Mouse (Mus musculus) limb, embryonic 10.5 days (tissue): ENCODE measurements around the gene Wdr83. TPM values are rescaled to one million over a fixed set of nuclear protein-coding genes. Genes with fewer than 3 reads are reported as not detected.

ENCODE experiments used
- DNase-seq: peaks from one replicate; pipeline ENCODE4 v3.0.0-alpha.2; 2017; ENCODE audit warnings: low spot score
- H3K27ac ChIP-seq: fragments of 300-500 bp; sonication (generic); 2 replicates; pipeline ENCODE4 v1.5.1; 2016; ENCODE audit warnings: mild to moderate bottlenecking
- H3K27me3 ChIP-seq: fragments of 300-500 bp; sonication (generic); 2 replicates; pipeline ENCODE4 v1.6.1; 2016; ENCODE audit warnings: low read depth, mild to moderate bottlenecking; ENCODE audit not compliant: poor library complexity, severe bottlenecking
- H3K36me3 ChIP-seq: fragments of 300-500 bp; sonication (generic); 2 replicates; pipeline ENCODE4 v1.6.1; 2016; ENCODE audit warnings: mild to moderate bottlenecking, moderate library complexity
- H3K4me1 ChIP-seq: fragments of 300-500 bp; sonication (generic); 2 replicates; pipeline ENCODE4 v1.6.1; 2016
- H3K4me3 ChIP-seq: fragments of 300-500 bp; sonication (generic); 2 replicates; pipeline ENCODE4 v1.5.1; 2016; ENCODE audit warnings: mild to moderate bottlenecking, moderate library complexity
- H3K9me3 ChIP-seq: fragments of 300-500 bp; sonication (generic); replicated peaks from 2 replicates; pipeline ENCODE4 v1.6.1; 2016; ENCODE audit warnings: mild to moderate bottlenecking
- WGBS: fragments of 180-500 bp; shearing (Covaris S2); methylation state at CpG from one replicate; pipeline ENCODE4 v1.1.7; 2016; 5-methylcytosine and 5-hydroxymethylcytosine counted together
- polyA plus RNA-seq: library from polyadenylated mRNA; unstranded; fragments of >200 nt; fragmentation: Nextera tagmentation; extraction: Ambion mirVana; gene quantifications from 2 replicates; pipeline ENCODE4 v1.2.1, GENCODE M21; 2016

The Wdr83 gene
- polyA plus RNA-seq, 1 experiment from 2014 or later, result 62.5 TPM

DNA sequence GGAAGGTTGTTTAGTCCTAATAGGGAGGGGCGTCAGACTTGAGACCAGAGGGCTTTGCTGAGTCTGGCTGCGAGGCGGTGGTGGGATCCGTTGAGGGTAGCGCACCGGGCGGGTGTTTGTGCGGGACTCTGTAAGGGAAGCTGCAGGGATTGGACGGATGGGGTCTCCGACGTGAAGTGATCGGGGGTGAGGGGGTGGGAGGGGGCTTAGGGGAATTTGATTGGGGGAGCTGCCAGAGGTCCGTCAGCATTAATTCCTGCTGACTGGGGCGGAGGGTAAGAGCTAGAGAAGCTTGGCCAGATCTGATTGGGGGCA, 43.8 kb downstream of the Wdr83 start:
- no peak for DNase-seq
- H3K4me1 ChIP-seq, result peaks cover 34% of the 10 kb centered on the region
- under 1% methylated on average over 14 of the region's 14 CpGs for WGBS
- H3K9me3 ChIP-seq, result no peaks in the 10 kb centered on the region
- no peaks in the 10 kb centered on the region for H3K27me3 ChIP-seq
- H3K4me3 ChIP-seq, result peak overlapping the region; percentile 81
- peak overlapping the region; percentile 99 for H3K27ac ChIP-seq
- H3K36me3 ChIP-seq, result peaks cover 52% of the 10 kb centered on the region

DNA sequence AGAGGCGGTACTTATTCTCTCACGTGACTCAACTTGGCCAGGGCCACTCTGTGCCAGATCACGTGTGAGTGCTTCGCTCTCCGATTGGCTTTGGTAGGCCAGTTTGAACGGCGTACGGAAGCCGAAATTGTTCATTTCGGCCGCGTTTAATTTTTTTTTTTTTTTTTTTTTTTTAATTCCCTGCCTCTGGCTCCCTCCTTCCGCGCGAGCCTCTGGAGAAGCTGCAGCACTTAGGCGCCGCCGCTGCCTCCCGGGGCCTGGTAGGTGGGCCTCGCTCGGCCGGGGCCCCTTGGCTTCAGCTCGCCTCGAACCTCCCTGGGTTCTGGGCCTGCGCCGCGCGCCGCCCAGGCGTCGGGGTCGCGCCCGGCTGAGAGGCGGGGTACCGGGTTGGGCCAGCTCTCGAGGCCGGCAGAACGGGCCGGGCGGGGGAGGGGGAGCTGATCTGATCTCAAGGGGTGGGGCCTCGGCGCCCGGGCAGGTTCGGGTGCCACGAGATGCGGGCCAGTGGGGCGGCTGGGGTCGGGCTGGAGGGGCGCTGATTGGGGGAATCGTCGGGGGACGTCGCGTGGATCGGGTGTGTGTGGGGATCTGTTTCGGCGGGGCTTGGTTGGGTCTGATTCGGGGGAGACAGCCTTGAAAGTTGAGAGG, 44.3 kb downstream of the Wdr83 start, which contains the start of gene Tnpo2:
Gene Tnpo2, plus strand, starts transcription at position 198 of the 648 bp plus-strand sequence.
- no peaks in the 10 kb centered on the region for H3K9me3 ChIP-seq
- H3K27me3 ChIP-seq, result no peaks in the 10 kb centered on the region
- peaks cover 52% of the 10 kb centered on the region for H3K36me3 ChIP-seq
- H3K4me3 ChIP-seq, result peak within 1 kb of the TSS; percentile 81
- H3K4me1 ChIP-seq, result peaks cover 34% of the 10 kb centered on the region
- H3K27ac ChIP-seq, result peak within 1 kb of the TSS; percentile 99
- 1% methylated on average over 59 of the region's 59 CpGs for WGBS
- peak; percentile 92 for DNase-seq

DNA sequence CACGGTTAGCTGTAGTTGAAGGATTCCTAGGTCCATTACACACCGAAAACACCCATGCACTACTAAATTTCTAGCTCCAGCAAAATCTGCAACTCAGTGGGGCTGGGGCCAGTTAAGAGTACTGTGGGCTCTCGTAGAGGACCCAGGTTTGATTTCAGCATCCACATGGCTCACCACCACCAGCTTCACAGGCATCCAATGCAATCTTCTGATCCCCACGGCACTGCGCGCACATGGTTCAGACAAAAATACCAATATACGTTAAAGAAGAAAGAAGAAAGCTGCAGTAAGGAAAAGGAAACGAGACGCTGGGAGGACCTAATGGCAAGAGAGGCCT, 44.8 kb downstream of the Wdr83 start:
- Histone ChIP-seq H3K9me3 (no peaks in the 10 kb centered on the region), H3K27ac (peak overlapping the region; percentile 99), H3K36me3 (peaks cover 52% of the 10 kb centered on the region), H3K4me1 (peaks cover 34% of the 10 kb centered on the region), H3K4me3 (peak overlapping the region; percentile 81), H3K27me3 (no peaks in the 10 kb centered on the region)
- 0% methylated on average over 9 of the region's 9 CpGs for WGBS
- no peak for DNase-seq

DNA sequence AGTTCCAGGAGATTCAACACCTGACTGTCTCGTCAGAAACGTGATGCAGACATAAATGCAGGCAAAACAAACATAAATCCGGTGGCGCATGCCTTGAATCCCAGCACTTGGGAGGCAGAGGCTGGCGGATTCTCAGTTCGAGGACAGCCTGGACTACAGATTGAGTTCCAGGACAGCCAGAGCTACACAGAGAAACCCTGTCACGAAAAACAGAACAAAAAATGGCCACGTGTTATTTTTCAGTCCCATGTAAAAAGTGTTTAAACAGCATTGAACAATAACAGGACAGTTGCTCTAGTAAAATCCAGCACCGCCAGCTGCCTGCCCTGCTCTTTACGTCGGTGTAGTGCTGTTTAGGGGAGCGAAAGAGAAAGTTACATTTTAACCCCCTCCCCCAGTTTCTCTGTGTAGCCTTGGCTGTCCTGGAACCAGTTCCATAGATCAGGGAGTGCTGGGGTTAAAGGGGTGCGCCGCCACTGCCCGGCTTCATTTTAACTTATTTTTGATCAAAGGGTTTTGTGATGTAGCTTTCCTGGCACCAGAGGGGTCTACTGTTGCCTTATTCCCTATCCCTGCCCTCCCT, 45.3 kb downstream of the Wdr83 start:
- Histone ChIP-seq H3K27me3 (no peaks in the 10 kb centered on the region), H3K36me3 (peaks cover 51% of the 10 kb centered on the region), H3K27ac (peak overlapping the region; percentile 99), H3K9me3 (no peaks in the 10 kb centered on the region), H3K4me1 (peaks cover 34% of the 10 kb centered on the region), H3K4me3 (peak overlapping the region; percentile 81)
- WGBS, result 2% methylated on average over 15 of the region's 15 CpGs
- peak; percentile 51 for DNase-seq

DNA sequence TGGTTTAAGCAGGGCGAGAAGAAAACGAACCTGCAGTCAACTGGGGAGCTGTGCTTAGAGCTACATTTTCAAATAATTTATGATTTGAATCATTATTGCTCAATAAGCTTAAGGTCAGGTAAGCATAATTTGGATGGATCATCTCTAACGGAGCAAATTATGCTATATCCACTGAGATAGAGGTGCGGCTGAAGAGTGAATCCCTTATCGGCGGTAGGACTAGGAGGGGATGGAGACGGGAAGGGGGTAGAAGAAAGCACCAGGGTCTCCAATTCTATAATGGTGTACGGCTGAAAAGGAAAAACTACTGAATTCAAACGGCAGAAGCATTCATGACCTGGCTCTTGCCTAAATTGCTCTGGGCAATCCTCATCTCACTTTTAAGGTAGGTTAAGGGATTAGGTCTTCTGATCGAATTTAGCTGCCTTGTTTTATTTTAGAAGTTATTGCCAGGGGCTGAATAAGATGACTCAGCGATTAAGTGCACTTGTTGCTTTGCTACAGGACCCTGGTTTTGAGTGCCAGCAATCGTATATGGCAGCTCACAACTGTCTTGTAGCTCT, 45.9 kb downstream of the Wdr83 start:
- Histone ChIP-seq H3K4me3 (peak overlapping the region; percentile 81), H3K27ac (peak overlapping the region; percentile 99), H3K36me3 (peaks cover 51% of the 10 kb centered on the region), H3K27me3 (no peaks in the 10 kb centered on the region), H3K4me1 (peaks cover 34% of the 10 kb centered on the region), H3K9me3 (no peaks in the 10 kb centered on the region)
- DNase-seq, result no peak
- WGBS, result 8% methylated on average over 12 of the region's 12 CpGs

DNA sequence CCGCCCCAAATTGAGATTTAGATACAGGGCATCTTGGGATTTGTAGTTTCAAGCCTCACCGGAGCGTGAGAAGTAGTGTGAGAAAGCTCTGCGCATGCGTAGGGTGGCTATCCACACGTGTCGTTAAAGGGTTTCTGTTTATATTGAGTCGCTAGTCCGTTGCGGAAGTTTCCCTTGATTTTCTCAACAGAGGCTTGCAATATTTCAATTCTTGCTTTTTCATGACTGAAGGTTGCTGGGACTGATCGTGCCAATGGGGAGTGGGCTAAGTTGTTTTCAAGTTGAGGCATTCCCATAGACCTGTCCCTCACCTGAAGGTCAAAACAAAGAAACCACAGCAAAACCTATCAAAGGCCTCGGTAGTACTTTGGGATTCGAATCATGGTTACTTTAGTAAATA, 46.3 kb downstream of the Wdr83 start:
- Histone ChIP-seq H3K36me3 (peaks cover 51% of the 10 kb centered on the region), H3K27ac (peak overlapping the region; percentile 99)

DNA sequence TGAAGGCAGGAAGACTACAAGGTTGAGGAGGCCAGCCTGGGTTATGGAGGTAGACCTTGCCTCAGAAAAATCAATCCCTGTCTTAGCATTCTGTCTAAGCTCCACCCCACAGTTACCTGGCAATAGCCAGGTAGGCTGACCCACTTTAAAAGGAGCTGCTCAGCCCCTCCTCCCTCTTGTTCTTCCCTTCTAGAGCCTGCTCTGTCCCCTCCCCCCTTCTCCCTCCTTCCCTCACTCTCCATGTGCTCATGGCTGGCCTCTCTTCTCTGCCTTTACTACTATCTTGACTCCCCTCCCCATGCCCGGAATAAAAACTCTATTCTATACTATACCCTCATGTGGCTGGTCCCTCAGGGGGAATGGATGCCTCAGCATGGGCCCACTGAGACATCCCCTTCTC, 47.2 kb downstream of the Wdr83 start:
- Histone ChIP-seq H3K27ac (no peak overlapping the region), H3K4me1 (peaks cover 37% of the 10 kb centered on the region), H3K27me3 (no peaks in the 10 kb centered on the region), H3K9me3 (no peaks in the 10 kb centered on the region), H3K4me3 (0 out of 2 replicates have a peak overlapping the region, but pooled peaks have one; percentile 81), H3K36me3 (peaks cover 54% of the 10 kb centered on the region)
- no peak for DNase-seq
- 39% methylated on average over 1 of the region's 1 CpGs for WGBS

More for the DNA sequence above, 46.3 kb downstream of the Wdr83 start:
- Histone ChIP-seq H3K27me3 (no peaks in the 10 kb centered on the region), H3K9me3 (no peaks in the 10 kb centered on the region), H3K4me3 (peak overlapping the region; percentile 81), H3K4me1 (peaks cover 34% of the 10 kb centered on the region)
- 4% methylated on average over 13 of the region's 13 CpGs for WGBS
- peak; percentile 83 for DNase-seq

DNA sequence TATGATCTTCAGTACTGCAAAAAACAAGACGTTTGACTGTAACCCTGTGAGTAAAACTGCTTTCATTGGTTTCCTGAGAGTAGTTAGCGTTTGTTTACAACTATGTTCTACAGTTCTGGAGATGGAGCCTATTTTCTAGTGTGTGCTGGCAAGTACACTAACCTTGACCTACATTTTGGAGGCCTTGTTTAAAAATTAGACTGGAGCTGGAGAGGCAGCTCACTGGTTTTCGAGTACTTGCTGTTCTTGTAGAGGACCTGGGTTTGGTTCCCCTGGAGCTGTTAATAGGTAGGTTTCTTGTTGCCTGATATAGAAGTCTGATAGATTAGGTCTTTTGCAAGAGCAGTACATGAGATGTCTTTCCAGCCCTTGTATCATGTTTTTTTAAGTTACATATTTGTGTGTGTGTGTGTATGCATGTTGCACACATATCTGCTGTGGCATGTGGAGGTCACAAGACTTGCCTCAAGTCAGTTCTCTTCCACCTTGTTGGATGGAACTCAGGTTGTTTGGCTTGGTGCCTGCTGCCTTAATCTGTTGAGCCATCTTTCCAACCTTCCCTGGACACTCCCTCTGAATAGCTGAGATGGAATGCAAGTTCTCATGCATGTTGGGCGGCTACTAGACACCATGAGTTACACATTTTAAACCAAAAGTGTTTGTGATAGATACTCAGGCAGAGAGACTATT, 48.3 kb downstream of the Wdr83 start:
- 89% methylated on average over 4 of the region's 4 CpGs for WGBS

DNA sequence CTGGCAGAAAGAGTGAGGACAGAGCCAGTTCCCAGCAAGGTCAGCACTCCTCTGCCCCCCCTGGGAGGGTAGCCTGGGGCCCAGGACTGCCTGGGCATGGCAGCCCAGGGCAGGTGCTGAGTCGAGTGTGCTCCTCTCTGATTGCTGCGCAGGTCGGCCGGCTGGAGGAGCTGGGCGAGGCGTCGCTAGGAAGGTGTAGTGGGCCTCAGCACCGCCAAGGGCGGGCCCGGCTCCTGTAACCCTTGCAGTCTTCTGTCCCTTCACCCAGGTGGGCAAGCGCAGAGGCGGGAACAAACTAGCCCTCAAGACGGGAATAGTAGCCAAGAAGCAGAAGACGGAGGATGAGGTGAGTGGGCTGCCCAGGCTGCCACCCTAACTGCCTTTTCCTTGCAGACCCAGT, 51.8 kb downstream of the Wdr83 start:
- Histone ChIP-seq H3K4me1 (peaks cover 37% of the 10 kb centered on the region), H3K36me3 (peaks cover 56% of the 10 kb centered on the region), H3K27ac (no peak overlapping the region), H3K27me3 (no peaks in the 10 kb centered on the region), H3K9me3 (no peaks in the 10 kb centered on the region), H3K4me3 (peak overlapping the region; percentile 89)
- DNase-seq, result no peak
- 91% methylated on average over 14 of the region's 14 CpGs for WGBS

More for the DNA sequence above, 48.3 kb downstream of the Wdr83 start:
- no peaks in the 10 kb centered on the region for H3K27me3 ChIP-seq
- H3K4me1 ChIP-seq, result peaks cover 37% of the 10 kb centered on the region
- H3K27ac ChIP-seq, result no peak overlapping the region
- H3K4me3 ChIP-seq, result no peak overlapping the region
- peaks cover 58% of the 10 kb centered on the region for H3K36me3 ChIP-seq
- DNase-seq, result no peak
- H3K9me3 ChIP-seq, result no peaks in the 10 kb centered on the region

DNA sequence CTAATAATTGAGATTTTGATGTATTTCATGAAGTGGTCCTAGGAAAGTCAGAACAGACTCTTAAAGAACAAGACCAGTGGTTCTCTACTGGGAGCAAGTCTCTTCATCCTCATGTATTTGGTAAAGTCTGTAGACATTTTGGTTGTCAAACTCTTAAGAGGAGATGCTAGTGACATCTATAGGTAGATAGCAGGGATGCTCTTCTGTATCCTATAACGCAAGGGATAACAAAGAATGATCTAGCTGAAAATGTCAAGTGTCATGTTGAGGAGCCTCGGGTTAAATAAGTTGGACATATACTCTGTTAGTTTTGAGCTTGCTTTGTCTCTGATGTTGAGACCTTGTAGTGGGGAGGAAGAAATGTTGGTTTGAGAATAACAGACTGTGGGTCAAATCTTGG, 53.2 kb downstream of the Wdr83 start:
- peaks cover 39% of the 10 kb centered on the region for H3K4me1 ChIP-seq
- peaks cover 56% of the 10 kb centered on the region for H3K36me3 ChIP-seq
- H3K9me3 ChIP-seq, result no peaks in the 10 kb centered on the region
- H3K27me3 ChIP-seq, result no peaks in the 10 kb centered on the region
- H3K4me3 ChIP-seq, result peak overlapping the region; percentile 89
- no peak for DNase-seq
- H3K27ac ChIP-seq, result peak overlapping the region; percentile 96; the same call in 1 of the 2 replicates
- WGBS, result 43% methylated on average over 2 of the region's 2 CpGs

DNA sequence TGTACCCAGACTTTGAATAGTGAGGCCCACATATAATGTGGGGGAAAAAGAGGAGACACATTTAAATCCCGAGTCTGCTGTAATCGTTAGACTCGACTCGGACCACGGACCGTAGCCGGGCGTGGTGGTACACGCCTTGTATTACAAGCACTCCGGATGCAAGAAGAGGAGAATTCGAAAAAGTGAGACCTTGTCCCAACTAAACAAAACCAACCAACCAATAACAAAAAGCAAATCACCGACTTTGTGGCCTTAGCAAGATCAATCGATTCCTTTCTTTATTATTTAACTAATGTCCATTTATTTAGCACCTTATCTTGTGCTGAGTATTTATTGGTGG, 53.6 kb downstream of the Wdr83 start:
- 2% methylated on average over 13 of the region's 13 CpGs for WGBS
- Histone ChIP-seq H3K36me3 (peaks cover 56% of the 10 kb centered on the region), H3K27ac (peak overlapping the region; percentile 96), H3K9me3 (no peaks in the 10 kb centered on the region), H3K4me1 (peaks cover 39% of the 10 kb centered on the region), H3K27me3 (no peaks in the 10 kb centered on the region), H3K4me3 (peak overlapping the region; percentile 89)
- no peak for DNase-seq

DNA sequence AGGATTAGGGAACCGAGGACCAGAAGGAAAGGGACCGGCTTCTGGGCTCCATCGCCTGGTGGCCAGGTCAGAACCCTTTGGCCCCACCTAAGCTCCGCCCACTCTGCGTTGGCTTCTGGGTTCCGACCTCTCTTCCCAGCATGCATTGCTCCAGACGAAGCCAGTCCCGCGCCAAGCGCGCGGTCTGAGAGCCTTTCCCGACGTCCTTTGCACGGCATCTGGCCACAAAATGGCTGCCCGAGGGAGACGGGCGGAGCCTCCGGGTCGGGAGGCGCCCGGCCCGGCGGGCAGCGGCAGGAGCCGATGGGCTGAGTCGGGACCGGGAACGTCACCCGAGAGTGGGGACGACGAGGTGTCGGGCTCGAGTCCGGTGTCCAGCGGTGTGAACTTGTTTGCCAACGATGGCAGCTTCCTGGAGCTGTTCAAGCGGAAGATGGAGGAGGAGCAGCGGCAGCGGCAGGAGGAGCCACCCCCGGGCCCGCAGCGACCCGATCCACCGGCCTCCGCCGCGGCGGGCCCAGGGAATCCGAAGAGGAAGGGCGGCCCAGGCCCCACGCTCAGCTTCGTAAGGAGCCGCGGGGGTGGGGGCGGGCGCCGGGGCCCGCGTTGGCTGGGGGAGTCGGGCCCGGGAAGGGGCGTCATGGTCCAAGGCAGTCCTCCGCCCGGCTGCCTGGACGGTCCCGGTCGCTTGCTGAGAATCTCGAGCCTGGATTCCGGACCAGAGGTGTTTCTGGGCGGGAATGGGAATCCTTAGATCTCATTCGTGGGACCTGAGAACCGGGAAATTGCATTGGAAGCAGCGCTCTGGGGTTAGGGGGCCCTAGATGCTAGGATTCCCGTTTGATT, 54.2 kb downstream of the Wdr83 start, which contains the start of gene Trir:
Gene Trir, plus strand, starts transcription at position 154 of the 846 bp plus-strand sequence.
- H3K9me3 ChIP-seq, result no peaks in the 10 kb centered on the region
- H3K27ac ChIP-seq, result peak within 1 kb of the TSS; percentile 96
- peak; percentile 94 for DNase-seq
- WGBS, result under 1% methylated on average over 69 of the region's 75 CpGs
- H3K36me3 ChIP-seq, result peaks cover 56% of the 10 kb centered on the region
- peaks cover 39% of the 10 kb centered on the region for H3K4me1 ChIP-seq
- no peaks in the 10 kb centered on the region for H3K27me3 ChIP-seq
- peak within 1 kb of the TSS; percentile 89 for H3K4me3 ChIP-seq
